Mouse (Mus musculus) neural tube, embryonic 11.5 days (tissue): ENCODE results near the gene F8a. TPM values are rescaled to one million over a fixed set of nuclear protein-coding genes. Genes with fewer than 3 reads are reported as not detected.
"Not testable (repeated sequence)": the region's sequence is repeated elsewhere in the genome, so short reads cannot be mapped to it uniquely, and the experiment has no call there.

Experiments used
- ATAC-seq: fragments of 200-750 bp; cut with Nextera tagmentation; 2 replicates; pipeline ENCODE4 v1.8.0; 2017; ENCODE audit warnings: moderate number of reproducible peaks, mild to moderate bottlenecking, moderate TSS enrichment, moderate library complexity; ENCODE audit not compliant: insufficient read depth, low FRiP score, low TSS enrichment
- DNase-seq: peaks from one replicate; pipeline ENCODE4 v3.0.0-alpha.2; 2015; ENCODE audit warnings: low spot score
- H3K27ac ChIP-seq: fragments of 300-500 bp; sonication (generic); 2 replicates; pipeline ENCODE4 v1.5.1; 2014; ENCODE audit warnings: low read depth, mild to moderate bottlenecking, low read length
- H3K27me3 ChIP-seq: fragments of 300-500 bp; sonication (generic); 2 replicates; pipeline ENCODE4 v1.6.1; 2014; ENCODE audit warnings: mild to moderate bottlenecking, low read length, mixed read lengths; ENCODE audit not compliant: control insufficient read depth, insufficient read depth
- H3K36me3 ChIP-seq: fragments of 300-500 bp; sonication (generic); 2 replicates; pipeline ENCODE4 v1.6.1; 2014; ENCODE audit warnings: mild to moderate bottlenecking, low read length, moderate library complexity, mixed read lengths; ENCODE audit not compliant: control insufficient read depth, insufficient read depth
- H3K4me1 ChIP-seq: fragments of 300-500 bp; sonication (generic); 2 replicates; pipeline ENCODE4 v1.6.1; 2014; ENCODE audit warnings: low read length, mixed read lengths; ENCODE audit not compliant: control insufficient read depth, insufficient read depth
- H3K4me2 ChIP-seq: fragments of 300-500 bp; sonication (generic); 2 replicates; pipeline ENCODE4 v1.6.1; 2014; ENCODE audit warnings: low read depth, mild to moderate bottlenecking, moderate library complexity
- H3K4me3 ChIP-seq: fragments of 300-500 bp; sonication (generic); 2 replicates; pipeline ENCODE4 v1.5.1; 2014; ENCODE audit warnings: low read depth, low read length
- H3K9ac ChIP-seq: fragments of 300-500 bp; sonication (generic); 2 replicates; pipeline ENCODE4 v1.6.1; 2014; ENCODE audit warnings: mild to moderate bottlenecking, low read length
- H3K9me3 ChIP-seq: fragments of 300-500 bp; sonication (generic); 2 replicates; pipeline ENCODE4 v1.6.1; 2016; ENCODE audit warnings: low read length; ENCODE audit not compliant: control insufficient read depth
- WGBS: fragments of 180-500 bp; shearing (Covaris S2); extraction: QIAGEN DNeasy Blood & Tissue Kit; methylation state at CpG from one replicate; pipeline ENCODE4 v1.1.7; 2014; 5-methylcytosine and 5-hydroxymethylcytosine counted together
- polyA plus RNA-seq: library from polyadenylated mRNA; unstranded; fragments of >200 nt; fragmentation: Nextera tagmentation; extraction: Ambion mirVana; gene quantifications from 2 replicates; pipeline ENCODE4 v1.2.1, GENCODE M21; 2014

F8a gene
- polyA plus RNA-seq, 1 experiment from 2014 or later: 19.0 TPM

- H3K27ac ChIP-seq, H3K4me3 ChIP-seq, H3K4me2 ChIP-seq, H3K4me1 ChIP-seq, H3K9me3 ChIP-seq, H3K9ac ChIP-seq, ATAC-seq, DNase-seq, H3K36me3 ChIP-seq, H3K27me3 ChIP-seq: not testable (repeated sequence)
- 93% methylated on average over 14 of the region's 14 CpGs for WGBS
These were observed 37.2 kb downstream of the F8a start, which contains the start of gene Xlr3c for GRCm38 (mm10) chrX:73265270-73265669. Gene Xlr3c (minus strand): TSS chrX:73265390.

Other genes with a start within 250 kb of the F8a start
- 4.2 and 5.3 TPM in 2 replicates for gene Zfp185, start 241.0 kb upstream of the F8a start, polyA plus RNA-seq
- 0.20 TPM in 1 of 2 replicates, not detected in the other for gene Pnma5, start 191.2 kb upstream of the F8a start, polyA plus RNA-seq
- gene Pnma3, start 163.5 kb upstream of the F8a start, polyA plus RNA-seq: 0.25 and 0.68 TPM in 2 replicates
- gene Xlr4a, start 145.8 kb upstream of the F8a start, polyA plus RNA-seq: 0.20 and 0.73 TPM in 2 replicates
- 3.3 and 4.1 TPM in 2 replicates for gene Xlr3a, start 131.2 kb upstream of the F8a start, polyA plus RNA-seq
- not detected in 2 replicates for gene Gm14685, start 111.2 kb upstream of the F8a start, polyA plus RNA-seq
- gene Xlr5b, start 79.5 kb upstream of the F8a start, polyA plus RNA-seq: not detected in 2 replicates
- not detected in 2 replicates for gene DXBay18, start 78.8 kb upstream of the F8a start, polyA plus RNA-seq
- gene Spin2d, start 51.3 kb upstream of the F8a start, polyA plus RNA-seq: not detected in 2 replicates
- gene Xlr3b, start 36.1 kb upstream of the F8a start, polyA plus RNA-seq: 16.6 and 18.2 TPM in 2 replicates
- 0.38 and 0.64 TPM in 2 replicates for gene Xlr4b, start 14.0 kb upstream of the F8a start, polyA plus RNA-seq
- 0.19 and 0.93 TPM in 2 replicates for gene Xlr4c, start 14.8 kb downstream of the F8a start, polyA plus RNA-seq
- gene Xlr3c, start 37.1 kb downstream of the F8a start, polyA plus RNA-seq: 0.17 and 0.37 TPM in 2 replicates
- not detected in 2 replicates for gene Xlr5a, start 64.7 kb downstream of the F8a start, polyA plus RNA-seq
- gene Xlr5c, start 64.7 kb downstream of the F8a start, polyA plus RNA-seq: not detected in 2 replicates
- not detected in 2 replicates for gene Gm45015, start 108.5 kb downstream of the F8a start, polyA plus RNA-seq
- 18.1 and 21.3 TPM in 2 replicates for gene Zfp275, start 114.3 kb downstream of the F8a start, polyA plus RNA-seq
- not detected in 2 replicates for gene Gm18336, start 170.4 kb downstream of the F8a start, polyA plus RNA-seq
- gene Zfp92, start 182.8 kb downstream of the F8a start, polyA plus RNA-seq: not detected in 2 replicates
- not detected in 2 replicates for gene Trex2, start 207.1 kb downstream of the F8a start, polyA plus RNA-seq
- gene Haus7, start 230.8 kb downstream of the F8a start, polyA plus RNA-seq: 76.1 and 81.4 TPM in 2 replicates